Mouse (Mus musculus): ENCODE measurements around the gene Mettl9.
"Not testable (repeated sequence)": the region's sequence is repeated elsewhere in the genome, so short reads cannot be mapped to it uniquely, and the experiment has no call there.

Gene Mettl9

GRCm38 (mm10) chr7:121033856-121034652 lies at the start of gene Mettl9:
Mettl9 (plus strand) TSS chr7:121034445.
- peak; percentile 96 for DNase-seq (ENCODE audit: low read depth, low spot score)

GRCm38 (mm10) chr7:120991191-120991590 lies 43.1 kb upstream of the Mettl9 start:
- no peak for DNase-seq (ENCODE audit: low read depth, low spot score)

- DNase-seq (ENCODE audit: low read depth, low spot score), result no peak
These were observed 35.2 kb upstream of the Mettl9 start for GRCm38 (mm10) chr7:120999021-120999530.

- DNase-seq (ENCODE audit: low read depth, low spot score), result no peak
These were observed 34.0 kb upstream of the Mettl9 start for GRCm38 (mm10) chr7:121000065-121000822.

GRCm38 (mm10) chr7:121001879-121002278 lies 32.4 kb upstream of the Mettl9 start:
- DNase-seq (ENCODE audit: low read depth, low spot score), result no peak

GRCm38 (mm10) chr7:121002407-121002928 lies 31.8 kb upstream of the Mettl9 start:
- no peak for DNase-seq (ENCODE audit: low read depth, low spot score)

GRCm38 (mm10) chr7:121003793-121004418 lies 30.3 kb upstream of the Mettl9 start:
- DNase-seq (ENCODE audit: low read depth, low spot score), result no peak

GRCm38 (mm10) chr7:121011794-121012689 lies 22.2 kb upstream of the Mettl9 start:
- no peak for DNase-seq (ENCODE audit: low read depth, low spot score)

- DNase-seq (ENCODE audit: low read depth, low spot score), result no peak
These were observed 19.8 kb upstream of the Mettl9 start for GRCm38 (mm10) chr7:121014486-121014885.

GRCm38 (mm10) chr7:121018778-121019177 lies 15.5 kb upstream of the Mettl9 start:
- DNase-seq (ENCODE audit: low read depth, low spot score), result no peak

GRCm38 (mm10) chr7:121020277-121020676 lies 14.0 kb upstream of the Mettl9 start:
- DNase-seq (ENCODE audit: low read depth, low spot score), result no peak

- DNase-seq (ENCODE audit: low read depth, low spot score), result no peak
These were observed 8.8 kb upstream of the Mettl9 start for GRCm38 (mm10) chr7:121025221-121026008.

GRCm38 (mm10) chr7:121026300-121026699 lies 7.9 kb upstream of the Mettl9 start:
- no peak for DNase-seq (ENCODE audit: low read depth, low spot score)

- not testable (repeated sequence) for DNase-seq (ENCODE audit: low read depth, low spot score)
These were observed 4.3 kb upstream of the Mettl9 start for GRCm38 (mm10) chr7:121029947-121030346.

GRCm38 (mm10) chr7:121034701-121035141 lies 476 bp downstream of the Mettl9 start:
- DNase-seq (ENCODE audit: low read depth, low spot score), result no peak

GRCm38 (mm10) chr7:121035161-121035721 lies 996 bp downstream of the Mettl9 start:
- DNase-seq (ENCODE audit: low read depth, low spot score), result peak; percentile 26

- DNase-seq (ENCODE audit: low read depth, low spot score), result no peak
These were observed 6.3 kb downstream of the Mettl9 start for GRCm38 (mm10) chr7:121040595-121040994.

- no peak for DNase-seq (ENCODE audit: low read depth, low spot score)
These were observed 7.7 kb downstream of the Mettl9 start for GRCm38 (mm10) chr7:121041989-121042388.

GRCm38 (mm10) chr7:121043004-121043403 lies 8.8 kb downstream of the Mettl9 start:
- no peak for DNase-seq (ENCODE audit: low read depth, low spot score)

- DNase-seq (ENCODE audit: low read depth, low spot score), result no peak
These were observed 9.3 kb downstream of the Mettl9 start for GRCm38 (mm10) chr7:121043510-121043909.
